Mouse (Mus musculus): ENCODE measurements around the gene Gspt1.

DNA sequence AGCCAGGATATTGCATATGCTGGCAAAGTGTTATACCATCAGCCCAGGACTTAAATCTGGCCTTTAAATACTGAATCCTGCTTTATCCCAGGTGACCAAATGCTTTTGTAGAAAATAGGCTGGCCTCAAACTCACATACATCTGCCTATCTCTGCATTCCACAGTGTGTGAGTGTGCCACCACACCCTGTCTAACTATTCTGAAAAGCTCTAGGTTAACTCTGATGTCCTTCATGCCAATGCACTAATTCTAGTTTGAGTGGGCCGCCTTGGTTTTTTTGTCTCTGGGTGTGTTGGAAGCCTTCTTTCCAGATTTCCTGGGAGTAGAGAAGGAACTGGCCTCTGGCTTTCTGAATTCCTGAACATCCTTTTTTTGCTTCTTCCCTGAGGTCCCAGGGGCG lies 60.9 kb downstream of the Gspt1 start:
- TF ChIP-seq CHD2 (IDR thresholded peaks at IDR 0.05; ENCODE audit: low read depth, low read length) (no peak), ZNF384 (IDR thresholded peaks at IDR 0.05; ENCODE audit: low read depth, low read length) (no peak)
